Mouse (Mus musculus): ENCODE results near the gene Rbm33.

The Rbm33 gene

DNA sequence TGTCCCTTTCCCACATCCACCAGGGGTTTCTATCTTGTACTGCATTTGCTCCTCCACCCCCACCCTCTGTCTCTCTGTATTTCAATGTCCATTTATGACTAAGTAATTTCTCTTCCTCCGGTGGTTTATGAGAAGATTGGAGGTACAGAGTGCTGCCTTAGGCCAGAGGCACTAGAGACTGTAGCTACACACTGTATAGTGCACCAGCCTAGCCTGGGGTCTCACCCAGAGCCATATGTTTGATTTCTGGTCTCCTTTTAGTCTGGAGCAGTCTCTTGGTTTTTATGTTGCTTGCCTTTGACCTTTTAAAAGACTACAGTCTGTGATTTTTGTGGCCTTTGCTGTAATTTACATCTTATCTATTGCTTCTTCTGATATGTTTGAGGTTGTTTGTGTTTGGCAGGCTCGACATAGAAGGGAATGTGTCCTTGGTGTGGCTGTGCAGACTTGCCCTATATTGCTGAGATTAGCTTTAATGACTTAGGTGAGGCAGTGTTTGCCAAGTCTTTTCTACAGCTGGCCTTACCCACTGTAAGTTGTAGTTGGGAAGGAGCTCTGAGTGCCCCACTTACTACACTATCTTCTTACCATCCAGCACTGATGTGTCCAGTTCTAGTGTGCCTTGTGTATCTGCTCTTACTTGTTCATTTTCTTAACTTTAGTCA is 82.7 kb downstream of the Rbm33 start:
- in situ Hi-C loops (cut with MboI, MseI): loop anchor here in 1 of 2 experiments (5.0 kb wide), 1 partner anchor 602 kb away; no protein-coding TSS in a partner anchor

DNA sequence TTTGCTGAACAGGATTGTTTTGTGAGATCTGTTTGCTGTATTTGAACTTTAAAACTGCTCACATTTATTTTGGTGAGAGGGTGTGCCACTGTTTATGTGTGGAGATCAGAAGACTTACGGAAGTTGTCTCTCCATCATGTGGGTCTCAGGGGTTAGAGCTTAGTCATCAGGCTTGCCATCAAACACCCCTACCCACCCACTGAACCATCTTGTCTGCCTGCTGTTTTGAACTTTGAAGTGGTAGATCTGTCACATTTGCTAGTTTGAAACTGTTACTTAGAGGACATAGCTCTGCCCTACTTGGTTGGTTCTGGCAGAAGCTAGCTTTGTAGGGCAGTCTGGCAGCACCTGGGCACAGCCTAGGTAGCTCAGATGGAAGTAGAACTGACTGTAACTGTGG is 85.8 kb downstream of the Rbm33 start:
- in situ Hi-C loops (cut with MboI, MseI): no loop called here

- in situ Hi-C loops (cut with MboI, MseI): no loop called here
These were observed 89.7 kb downstream of the Rbm33 start for GRCm38 (mm10) chr5:28406662-28407061.

GRCm38 (mm10) chr5:28412006-28412685 is 95.2 kb downstream of the Rbm33 start:
- in situ Hi-C loops (cut with MboI, MseI): no loop called here

DNA sequence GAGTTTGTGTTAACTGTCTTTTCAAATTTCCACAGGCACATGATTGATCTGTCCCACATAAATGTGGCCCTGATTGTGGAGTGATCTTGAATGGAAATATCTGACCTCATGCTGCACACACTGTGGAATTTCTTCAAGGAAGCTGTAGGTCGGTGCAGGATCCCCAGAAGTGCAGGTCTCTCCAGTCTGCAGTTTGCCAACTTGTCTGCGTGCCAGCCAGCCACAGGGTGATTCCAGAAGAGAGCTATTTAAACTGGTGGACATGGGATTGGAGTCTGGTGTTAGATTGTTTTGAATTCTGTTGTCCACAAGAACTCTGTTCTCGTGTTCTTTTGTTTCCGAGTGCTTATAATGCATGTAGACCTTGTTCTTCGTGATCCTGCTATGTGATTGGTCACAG is 96.6 kb downstream of the Rbm33 start:
- in situ Hi-C loops (cut with MboI, MseI): no loop called here

- in situ Hi-C loops (cut with MboI, MseI): no loop called here
These were observed 97.2 kb downstream of the Rbm33 start for GRCm38 (mm10) chr5:28414076-28414475.

GRCm38 (mm10) chr5:28416029-28416428 is 99.1 kb downstream of the Rbm33 start:
- in situ Hi-C loops (cut with MboI, MseI): no loop called here

DNA sequence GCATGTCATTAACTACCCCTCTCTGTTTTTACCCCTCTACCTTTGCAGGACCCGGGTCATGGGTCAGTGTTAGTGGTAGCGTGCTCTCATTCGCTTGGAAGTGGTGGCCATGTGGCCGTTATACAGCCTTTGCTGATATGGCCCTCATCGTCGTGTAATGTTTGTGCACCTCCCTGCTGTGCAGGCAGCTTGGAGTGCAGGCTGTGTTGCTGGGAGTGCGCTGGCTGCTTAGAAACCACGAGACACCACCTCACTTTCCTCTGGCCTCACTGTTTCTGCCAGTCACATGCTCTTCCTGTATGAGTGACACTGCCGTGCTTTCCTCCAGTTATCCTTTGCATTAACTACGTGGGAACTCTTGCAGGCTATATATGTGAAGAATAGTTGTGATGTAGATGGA is 101.8 kb downstream of the Rbm33 start:
- in situ Hi-C loops (cut with MboI, MseI): no loop called here

DNA sequence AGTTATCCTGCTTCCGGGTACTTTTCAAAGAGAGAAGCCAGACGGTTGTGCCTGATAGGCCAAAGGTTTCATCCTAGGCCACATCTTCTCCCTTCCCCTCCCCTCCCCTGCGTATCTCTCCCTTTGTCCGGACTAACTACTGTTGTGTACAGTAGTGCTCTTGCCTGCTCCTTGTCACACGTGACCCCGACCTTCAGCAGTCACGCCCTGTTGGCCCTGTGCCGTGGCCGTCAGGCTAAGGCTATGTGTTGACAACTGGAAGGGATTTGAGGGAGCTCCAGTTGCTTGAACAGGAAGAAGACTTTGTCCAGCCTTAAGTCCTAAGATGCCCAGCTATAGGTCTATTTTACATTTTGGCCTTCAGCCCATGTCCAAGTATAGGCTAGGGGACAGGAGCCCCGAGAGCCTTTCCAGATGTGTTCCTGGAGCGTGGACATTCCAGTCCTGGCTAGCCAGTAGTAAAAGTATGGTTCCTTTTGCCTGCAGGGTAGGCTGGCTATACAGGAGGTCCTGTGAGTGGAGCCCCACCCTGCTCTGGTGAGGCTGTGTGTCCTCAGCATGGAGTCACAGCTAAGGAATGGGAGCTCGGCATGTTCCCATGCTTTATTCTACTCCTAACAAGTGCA is 102.8 kb downstream of the Rbm33 start:
- in situ Hi-C loops (cut with MboI, MseI): no loop called here

GRCm38 (mm10) chr5:28423781-28424180 is 106.9 kb downstream of the Rbm33 start:
- in situ Hi-C loops (cut with MboI, MseI): no loop called here

DNA sequence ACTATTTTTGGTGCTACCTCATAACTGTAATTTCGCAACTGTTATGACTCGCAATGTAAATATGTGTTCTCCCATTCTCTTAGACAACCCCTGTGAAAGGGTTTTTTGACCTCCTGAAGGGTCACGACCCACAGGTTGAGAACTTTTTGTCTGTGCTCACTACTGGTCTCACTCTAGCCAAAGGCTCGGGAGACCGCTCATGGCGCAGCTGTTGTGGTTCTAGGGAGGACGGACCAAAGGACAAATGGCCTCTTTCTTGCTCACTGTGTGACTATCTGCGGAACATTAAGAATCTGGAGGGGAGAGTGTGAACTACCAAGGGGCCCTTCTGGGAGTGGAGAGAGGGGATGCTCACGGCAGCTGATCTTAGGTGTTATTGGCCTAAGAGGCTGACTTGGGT is 109.0 kb downstream of the Rbm33 start:
- in situ Hi-C loops (cut with MboI, MseI): no loop called here

GRCm38 (mm10) chr5:28450126-28450890 is 133.4 kb downstream of the Rbm33 start:
- in situ Hi-C loops (cut with MboI, MseI): loop anchor here (5.0 kb wide), 1 partner anchor 842 kb away; no protein-coding TSS in a partner anchor

DNA sequence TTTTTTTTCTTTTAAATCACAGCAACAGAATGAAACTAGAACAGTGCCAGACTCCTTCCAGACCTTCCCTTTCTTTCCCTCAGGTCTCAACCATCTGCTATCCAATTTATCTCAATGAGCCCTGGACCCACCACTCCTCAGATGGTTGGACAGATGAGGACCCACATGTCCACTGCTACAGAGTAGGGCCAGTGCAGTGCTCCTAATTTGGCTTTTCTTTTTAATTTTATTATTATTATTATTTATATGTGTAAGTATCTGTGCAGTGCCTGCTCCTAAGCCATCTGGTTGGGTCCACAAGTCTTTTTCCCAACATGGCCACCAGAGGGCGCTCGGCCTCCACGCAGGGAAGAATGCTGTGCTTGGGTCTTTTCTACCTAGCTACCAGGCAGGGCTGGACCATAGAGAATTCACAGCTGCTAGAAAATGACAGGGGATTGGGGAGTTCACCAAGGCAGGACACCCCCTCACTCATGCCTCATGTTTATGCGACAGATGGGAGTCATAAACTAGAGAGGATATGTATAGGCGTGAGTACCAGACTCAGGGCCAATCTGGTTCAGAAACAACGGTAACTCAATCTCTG is 134.2 kb downstream of the Rbm33 start:
- in situ Hi-C loops (cut with MboI, MseI): loop anchor here (5.0 kb wide), 1 partner anchor 841 kb away; no protein-coding TSS in a partner anchor

GRCm38 (mm10) chr5:28453086-28453485 is 136.2 kb downstream of the Rbm33 start:
- in situ Hi-C loops (cut with MboI, MseI): loop anchor here (5.0 kb wide), 1 partner anchor 839 kb away; no protein-coding TSS in a partner anchor

- in situ Hi-C loops (cut with MboI, MseI): loop anchor here (5.0 kb wide), 1 partner anchor 839 kb away; no protein-coding TSS in a partner anchor
These were observed 136.6 kb downstream of the Rbm33 start for GRCm38 (mm10) chr5:28453523-28453922.

DNA sequence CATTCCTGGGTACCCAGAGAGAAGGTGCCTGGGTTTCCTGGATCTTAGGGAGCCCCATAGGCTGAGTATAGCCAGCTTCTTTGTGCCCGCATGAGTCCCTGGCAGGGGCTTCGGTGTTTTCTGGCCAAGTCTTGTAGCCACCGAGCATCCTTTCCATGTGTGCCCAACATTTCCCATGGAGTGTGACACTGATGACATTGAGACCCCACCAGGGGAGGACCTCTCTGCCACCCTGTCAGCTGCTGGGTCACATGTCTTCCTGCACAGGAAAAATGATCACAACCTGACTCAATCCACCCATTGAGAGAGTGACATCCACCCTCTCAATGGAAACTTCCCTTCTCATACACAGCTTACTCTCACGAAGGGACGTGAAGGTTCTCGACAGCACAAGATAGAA is 137.6 kb downstream of the Rbm33 start:
- in situ Hi-C loops (cut with MboI, MseI): loop anchor here (5.0 kb wide), 1 partner anchor 838 kb away; no protein-coding TSS in a partner anchor

- in situ Hi-C loops (cut with MboI, MseI): no loop called here
These were observed 138.8 kb downstream of the Rbm33 start for GRCm38 (mm10) chr5:28455721-28456120.

- in situ Hi-C loops (cut with MboI, MseI): no loop called here
These were observed 139.4 kb downstream of the Rbm33 start for GRCm38 (mm10) chr5:28456366-28456765.

- in situ Hi-C loops (cut with MboI, MseI): no loop called here
These were observed 141.2 kb downstream of the Rbm33 start for GRCm38 (mm10) chr5:28457921-28458641.

GRCm38 (mm10) chr5:28458821-28459240 is 141.9 kb downstream of the Rbm33 start:
- in situ Hi-C loops (cut with MboI, MseI): no loop called here
